Mouse (Mus musculus): ENCODE measurements around the gene Bicra. TPM values are rescaled to one million over a fixed set of nuclear protein-coding genes. Genes with fewer than 3 reads are reported as not detected.

Bicra gene
- total RNA-seq, 2 experiments from 2014 or later = 13.4 to 14.1 TPM

DNA sequence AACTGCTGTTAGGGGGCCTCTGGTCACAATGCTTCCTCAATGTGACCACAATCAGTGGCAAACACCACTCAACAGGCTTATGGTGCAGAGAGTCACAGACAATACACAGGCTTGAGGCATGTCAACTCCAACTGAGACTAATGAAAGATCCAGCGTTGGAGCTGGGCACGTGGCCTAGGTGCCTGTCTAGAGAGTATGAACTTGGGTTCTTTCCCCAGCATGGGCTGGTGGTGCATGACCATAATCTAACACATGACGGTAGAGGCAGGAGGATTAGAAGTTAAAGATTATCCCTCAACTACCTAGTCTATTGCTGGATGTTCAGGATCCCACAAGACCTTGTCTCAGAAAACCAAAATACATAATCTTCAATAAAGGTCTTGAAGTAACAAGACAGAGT is 56.0 kb downstream of the Bicra start:
- intact Hi-C loops (cut with DNase I) = loop anchor here (2.0 kb wide), 1 partner anchor 29 kb away; no protein-coding TSS in a partner anchor

DNA sequence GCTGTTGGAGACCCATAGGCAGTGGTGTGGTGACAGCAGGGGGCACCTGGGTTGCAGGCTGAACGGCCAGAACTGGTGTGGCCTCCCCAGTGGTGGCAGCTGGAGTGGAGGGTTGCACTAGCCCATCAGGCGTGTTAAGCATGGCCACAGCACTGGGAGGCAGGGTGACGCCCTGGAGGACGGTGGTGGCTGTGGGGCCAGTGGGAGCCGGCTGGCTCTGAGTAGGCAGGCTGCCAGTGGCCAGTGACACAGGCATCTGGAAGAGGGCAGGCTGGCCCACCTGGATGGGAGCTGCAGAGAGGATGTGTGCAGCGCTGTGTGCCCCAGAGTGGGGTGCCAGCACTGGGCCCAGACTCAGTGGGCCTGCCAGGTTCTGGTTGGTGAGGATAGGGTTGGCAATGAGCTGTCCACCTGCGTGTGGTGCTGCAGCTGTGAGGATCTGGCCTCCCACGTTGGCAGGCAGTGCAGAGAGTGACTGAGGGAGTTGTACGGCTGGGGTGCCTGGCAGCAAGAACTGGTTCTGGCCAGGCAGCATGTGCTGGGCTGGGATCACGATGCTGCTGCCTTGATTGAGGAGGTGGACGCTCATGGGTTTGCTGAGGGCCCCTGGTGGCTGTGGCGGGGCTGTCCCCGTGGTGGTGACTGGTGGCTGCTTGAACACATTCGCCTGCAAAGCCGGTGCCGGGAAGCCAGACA is 59.9 kb downstream of the Bicra start:
- intact Hi-C loops (cut with DNase I) = no loop called here
- no peak for DNase-seq (ENCODE audit: extremely low spot score in 1 of 2, low spot score in 2 of 2)

More for the DNA sequence above, 56.0 kb downstream of the Bicra start:
- DNase-seq (ENCODE audit: extremely low spot score in 1 of 2, low spot score in 2 of 2) = no peak

DNA sequence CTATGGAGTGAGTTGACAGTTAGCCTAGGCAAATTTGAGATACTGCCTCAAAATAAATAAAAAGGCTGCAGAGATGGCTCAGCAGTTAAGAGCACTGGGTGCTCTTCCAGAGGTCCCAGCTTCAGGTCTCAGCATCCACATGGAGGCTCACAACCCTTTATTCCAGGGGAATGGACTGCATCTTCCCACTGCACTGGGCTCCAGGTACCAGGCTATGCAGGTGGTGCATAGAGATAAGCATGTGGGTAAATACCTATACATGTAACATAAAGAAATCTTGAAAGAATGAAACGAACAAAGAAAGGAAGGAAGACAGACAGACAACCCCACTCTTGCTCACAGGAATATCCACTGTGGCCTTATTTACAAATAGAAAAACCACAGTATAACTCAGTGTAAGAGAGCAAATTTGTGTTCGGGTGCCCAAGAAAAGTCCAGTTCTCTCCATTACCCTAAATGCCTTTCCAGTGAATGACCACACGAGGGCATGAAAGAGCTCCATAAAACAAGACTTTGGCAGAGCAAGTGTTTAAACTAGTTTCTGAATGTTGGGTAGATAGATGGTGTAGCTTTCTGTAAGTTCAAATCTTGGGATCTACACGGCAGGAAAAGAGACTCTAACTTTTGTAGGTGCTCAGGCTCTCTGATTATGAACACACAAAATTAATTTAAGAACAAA is 64.9 kb downstream of the Bicra start:
- DNase-seq (ENCODE audit: extremely low spot score in 1 of 2, low spot score in 2 of 2) = no peak
- intact Hi-C loops (cut with DNase I) = loop anchor here (2.0 kb wide), 1 partner anchor 64 kb away; the partner anchor contains the start of gene Bicra

DNA sequence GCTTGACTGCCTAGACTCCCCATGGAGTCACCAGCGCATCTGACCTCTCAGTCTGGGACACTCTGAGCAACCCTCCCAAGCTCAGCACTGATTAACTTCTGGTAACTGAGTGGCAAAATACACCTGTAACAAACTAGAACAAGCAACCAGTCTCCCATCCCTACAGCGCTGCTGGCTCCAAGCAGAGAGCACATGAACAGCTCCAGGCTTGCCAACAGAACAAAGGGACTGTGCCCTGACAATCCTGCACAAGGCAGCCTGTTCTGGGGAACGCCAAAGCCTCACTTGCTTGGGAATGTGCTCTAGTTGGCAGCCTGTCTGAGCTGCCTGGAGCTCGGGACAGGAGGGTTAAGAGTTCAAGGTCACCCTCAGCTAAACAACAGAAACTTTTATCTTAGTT is 66.2 kb downstream of the Bicra start:
- intact Hi-C loops (cut with DNase I) = no loop called here
- DNase-seq (ENCODE audit: extremely low spot score in 1 of 2, low spot score in 2 of 2) = no peak

DNA sequence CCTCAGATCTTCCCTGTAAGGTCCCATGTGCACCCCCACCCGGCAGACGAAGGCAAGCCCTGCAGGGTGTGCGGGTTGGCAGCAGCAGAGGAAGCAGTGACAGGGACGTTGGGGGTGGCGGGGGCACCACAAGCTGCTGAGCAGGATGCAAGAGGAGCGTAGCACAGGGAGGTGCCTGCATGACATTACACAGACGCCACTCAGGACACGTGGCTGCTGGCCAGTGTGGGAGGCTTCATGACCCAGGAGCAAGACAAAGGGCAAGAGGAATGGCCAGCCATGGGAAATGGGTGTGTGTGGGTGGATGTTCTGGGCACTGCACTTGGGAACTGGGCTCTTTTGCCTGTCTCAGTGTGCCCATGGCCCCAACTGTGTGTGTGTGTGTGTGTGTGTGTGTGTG is 67.5 kb downstream of the Bicra start:
- peak in 1 of 2 experiments; percentile 58 for DNase-seq (ENCODE audit: extremely low spot score in 1 of 2, low spot score in 2 of 2)
- intact Hi-C loops (cut with DNase I) = no loop called here

DNA sequence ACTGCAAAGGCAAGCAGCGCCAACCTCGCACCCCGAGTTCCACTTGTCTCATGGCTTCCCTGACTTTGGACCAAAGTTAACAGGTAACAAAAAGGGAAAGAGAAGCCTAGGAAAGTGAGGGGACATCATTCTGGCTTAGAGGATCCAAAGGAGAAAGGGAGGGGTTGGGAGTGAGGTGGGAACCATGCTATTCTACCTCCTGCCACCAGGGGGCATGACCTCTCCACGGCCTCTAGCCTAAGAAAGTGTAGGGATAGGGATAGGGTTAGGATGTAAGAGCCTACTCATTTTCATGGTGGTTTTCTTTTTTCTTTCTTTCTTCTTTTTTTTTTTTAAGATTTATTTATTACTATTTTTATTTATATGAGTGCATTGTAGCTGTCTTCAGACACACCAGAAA is 71.8 kb downstream of the Bicra start:
- no peak for DNase-seq (ENCODE audit: extremely low spot score in 1 of 2, low spot score in 2 of 2)
- intact Hi-C loops (cut with DNase I) = no loop called here

DNA sequence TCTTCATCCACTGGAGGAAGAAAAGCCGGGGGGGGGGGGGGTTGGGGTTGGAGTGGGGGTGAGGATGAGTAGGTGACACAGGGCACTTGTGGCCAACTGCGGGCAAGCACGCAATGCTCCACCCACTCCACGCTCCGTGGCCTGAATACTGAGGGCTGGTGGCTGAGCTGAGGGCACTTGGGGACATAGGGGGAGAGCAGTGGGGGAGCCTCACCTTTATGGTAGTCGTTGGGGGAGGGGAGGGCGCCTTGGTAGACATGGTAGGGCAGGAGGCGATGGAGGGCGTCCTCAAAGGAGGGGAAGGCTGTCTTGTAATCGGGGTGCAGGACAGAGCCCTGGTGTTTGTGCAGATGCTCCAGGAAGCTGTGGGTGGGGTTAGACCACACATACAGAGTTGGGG is 72.3 kb downstream of the Bicra start:
- intact Hi-C loops (cut with DNase I) = no loop called here
- DNase-seq (ENCODE audit: extremely low spot score in 1 of 2, low spot score in 2 of 2) = peak in 1 of 2 experiments; percentile 58

DNA sequence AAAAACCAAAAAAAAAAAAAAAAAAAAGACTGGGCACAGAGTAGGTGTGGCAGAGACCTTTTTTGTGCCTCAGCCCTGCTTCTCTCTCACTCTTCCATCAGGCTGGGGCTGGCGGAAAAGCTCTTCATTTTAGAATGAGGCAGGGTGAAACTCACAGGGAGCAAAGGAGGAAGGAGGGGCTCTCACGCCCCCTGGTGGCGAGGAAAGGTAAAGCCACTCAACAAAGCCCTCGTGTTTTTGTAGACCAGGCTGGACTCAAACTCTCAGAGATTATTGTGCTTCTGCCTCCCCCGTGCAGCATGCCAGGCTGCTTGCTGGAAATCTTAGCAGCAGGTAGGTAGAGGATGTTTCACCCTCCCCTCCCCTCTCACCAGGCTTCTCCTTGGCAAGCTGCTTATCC is 73.0 kb downstream of the Bicra start:
- peak in 1 of 2 experiments; percentile 69 for DNase-seq (ENCODE audit: extremely low spot score in 1 of 2, low spot score in 2 of 2)
- intact Hi-C loops (cut with DNase I) = no loop called here

DNA sequence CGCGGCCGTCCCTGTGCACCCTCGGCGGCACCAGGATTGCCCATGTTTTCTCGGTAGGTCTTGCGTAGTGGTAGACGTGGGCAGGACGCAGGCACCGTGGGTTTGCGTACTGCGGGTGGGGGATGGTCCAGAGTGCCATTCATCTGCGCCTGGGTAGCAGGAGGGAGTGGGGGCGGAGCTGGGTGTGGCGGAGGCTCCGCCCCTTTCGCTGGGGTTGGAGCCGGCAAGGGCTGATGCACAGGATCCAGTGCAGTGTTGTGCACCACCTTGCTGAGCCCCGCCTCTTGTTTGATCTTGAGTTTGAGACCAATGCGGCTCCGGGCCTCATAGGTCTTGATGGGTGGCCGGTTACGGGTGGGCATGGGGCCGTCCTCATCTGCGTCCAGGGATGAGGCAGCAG is 75.5 kb downstream of the Bicra start:
- intact Hi-C loops (cut with DNase I) = no loop called here
- no peak for DNase-seq (ENCODE audit: extremely low spot score in 1 of 2, low spot score in 2 of 2)

DNA sequence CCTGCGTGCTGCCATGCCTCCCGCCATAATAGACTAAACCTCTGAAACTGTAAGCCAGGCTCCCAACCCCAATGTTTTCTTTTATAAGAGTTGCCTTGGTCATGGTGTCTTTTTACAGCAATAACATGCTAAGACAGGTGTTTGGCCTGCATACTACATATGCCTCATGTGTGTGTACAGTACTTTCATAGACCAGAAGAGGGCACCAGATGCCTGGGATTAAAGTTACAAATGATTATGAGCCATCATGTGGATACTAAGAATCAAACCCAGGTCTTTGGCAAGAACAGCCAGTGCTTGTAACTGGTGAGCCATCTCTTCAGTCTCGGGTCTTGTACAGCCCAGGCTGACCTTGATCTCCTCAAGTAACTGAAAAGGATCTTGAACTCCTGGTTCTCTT is 78.0 kb downstream of the Bicra start:
- intact Hi-C loops (cut with DNase I) = no loop called here
- DNase-seq (ENCODE audit: extremely low spot score in 1 of 2, low spot score in 2 of 2) = no peak

DNA sequence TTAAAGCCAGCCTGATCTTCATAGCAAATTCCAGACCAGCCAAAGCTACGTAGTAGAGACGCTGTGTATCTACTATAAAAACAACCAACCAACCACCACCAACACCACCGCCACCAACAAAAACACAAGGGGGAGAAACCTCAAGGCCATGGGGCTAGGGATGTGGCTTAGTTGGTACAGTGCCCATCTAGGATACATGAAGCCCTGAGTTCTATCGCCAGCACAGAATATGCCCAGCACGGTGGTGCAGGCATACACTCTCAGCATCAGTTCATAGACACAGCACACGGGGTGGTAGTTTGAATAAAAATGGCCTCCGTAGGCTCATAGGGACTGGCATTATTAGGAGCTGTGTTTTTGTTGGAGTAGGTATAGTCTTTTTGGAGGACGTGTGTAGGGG is 79.4 kb downstream of the Bicra start:
- DNase-seq (ENCODE audit: extremely low spot score in 1 of 2, low spot score in 2 of 2) = no peak
- intact Hi-C loops (cut with DNase I) = no loop called here

DNA sequence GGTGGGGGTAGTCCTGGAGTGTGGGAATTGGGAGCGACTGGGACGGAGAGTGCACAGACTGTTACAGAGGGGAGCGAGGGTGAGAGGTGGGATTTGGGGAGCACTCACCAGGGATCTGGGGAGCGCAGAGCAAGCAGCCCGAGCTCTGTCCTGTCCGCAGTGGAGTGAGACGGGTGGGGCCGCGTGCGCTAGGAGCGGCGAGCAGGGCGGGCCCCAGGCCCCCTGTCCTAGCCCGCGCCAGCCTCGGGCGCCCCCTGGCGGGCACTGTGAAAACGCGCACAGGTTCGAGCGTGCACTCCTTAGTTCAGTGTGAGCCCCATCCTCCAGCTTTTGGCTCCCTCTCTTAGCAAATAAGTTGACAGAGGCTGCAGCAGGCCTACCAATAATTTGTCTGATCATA is 80.4 kb downstream of the Bicra start, which contains the start of gene Ehd2:
Ehd2 (minus strand) TSS at position 256 of the 400 bp plus-strand sequence.
- DNase-seq (ENCODE audit: extremely low spot score in 1 of 2, low spot score in 2 of 2) = peak in 1 of 2 experiments; percentile 80
- intact Hi-C loops (cut with DNase I) = no loop called here

DNA sequence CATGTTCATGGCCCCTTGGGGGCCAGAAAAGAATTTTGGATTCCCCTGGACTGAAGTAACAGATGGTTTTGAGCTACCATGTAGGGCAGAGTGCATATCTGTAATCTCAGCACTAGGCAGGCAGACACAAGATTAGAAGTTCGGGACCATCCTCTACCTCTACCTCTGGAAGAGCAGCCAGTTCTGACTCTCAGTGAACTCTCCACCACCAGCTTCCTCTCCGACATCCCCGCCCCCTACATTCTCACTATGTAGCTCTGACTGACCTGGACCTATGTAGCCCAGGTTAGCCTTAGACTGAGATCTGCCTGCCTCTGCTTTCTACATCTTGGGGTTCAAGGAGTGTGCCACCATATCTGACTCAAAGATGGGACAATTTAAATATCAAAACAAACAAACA is 81.2 kb downstream of the Bicra start:
- intact Hi-C loops (cut with DNase I) = no loop called here
- no peak for DNase-seq (ENCODE audit: extremely low spot score in 1 of 2, low spot score in 2 of 2)

DNA sequence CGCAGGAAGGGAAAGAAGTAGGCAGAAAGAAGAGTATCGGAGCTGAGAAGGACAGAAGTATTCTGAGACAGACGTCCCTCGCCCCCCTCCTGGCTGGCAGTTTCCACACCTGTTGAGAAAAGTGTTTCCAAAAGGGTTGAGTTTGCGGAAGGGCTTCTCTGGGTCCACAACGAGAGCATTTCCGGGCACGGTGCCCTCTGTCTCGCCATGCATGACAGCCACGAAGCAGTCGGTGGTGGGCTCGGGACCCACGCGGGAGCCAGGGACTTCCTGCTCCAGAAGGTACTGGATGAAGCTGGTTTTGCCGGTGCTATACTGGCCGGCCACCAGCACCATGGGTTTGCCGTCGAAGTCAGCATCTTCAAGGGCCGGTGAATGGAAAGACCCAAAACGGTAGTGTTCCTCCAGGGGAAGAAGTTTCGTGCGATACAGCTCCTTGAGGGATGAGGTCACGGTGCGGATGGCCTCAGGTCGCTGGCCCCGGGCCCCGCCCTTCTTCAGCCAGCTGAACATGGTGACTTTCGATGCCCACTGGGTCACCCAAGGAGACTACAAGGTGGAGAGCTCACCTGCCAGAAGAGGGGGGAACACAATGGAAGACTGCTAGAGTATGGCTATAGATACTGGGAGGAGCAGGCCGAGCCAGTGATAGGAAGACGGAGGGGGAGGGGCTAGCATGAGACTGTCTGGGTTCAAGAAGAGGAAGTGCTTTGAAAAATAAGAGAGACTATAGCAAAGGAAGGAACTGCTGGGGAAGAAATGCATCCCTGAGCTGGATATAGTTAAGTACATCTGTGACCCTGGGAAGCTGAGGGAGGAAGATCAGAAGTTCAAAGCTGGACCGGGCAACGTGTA is 83.7 kb downstream of the Bicra start:
- DNase-seq (ENCODE audit: extremely low spot score in 1 of 2, low spot score in 2 of 2) = no peak
- intact Hi-C loops (cut with DNase I) = no loop called here

DNA sequence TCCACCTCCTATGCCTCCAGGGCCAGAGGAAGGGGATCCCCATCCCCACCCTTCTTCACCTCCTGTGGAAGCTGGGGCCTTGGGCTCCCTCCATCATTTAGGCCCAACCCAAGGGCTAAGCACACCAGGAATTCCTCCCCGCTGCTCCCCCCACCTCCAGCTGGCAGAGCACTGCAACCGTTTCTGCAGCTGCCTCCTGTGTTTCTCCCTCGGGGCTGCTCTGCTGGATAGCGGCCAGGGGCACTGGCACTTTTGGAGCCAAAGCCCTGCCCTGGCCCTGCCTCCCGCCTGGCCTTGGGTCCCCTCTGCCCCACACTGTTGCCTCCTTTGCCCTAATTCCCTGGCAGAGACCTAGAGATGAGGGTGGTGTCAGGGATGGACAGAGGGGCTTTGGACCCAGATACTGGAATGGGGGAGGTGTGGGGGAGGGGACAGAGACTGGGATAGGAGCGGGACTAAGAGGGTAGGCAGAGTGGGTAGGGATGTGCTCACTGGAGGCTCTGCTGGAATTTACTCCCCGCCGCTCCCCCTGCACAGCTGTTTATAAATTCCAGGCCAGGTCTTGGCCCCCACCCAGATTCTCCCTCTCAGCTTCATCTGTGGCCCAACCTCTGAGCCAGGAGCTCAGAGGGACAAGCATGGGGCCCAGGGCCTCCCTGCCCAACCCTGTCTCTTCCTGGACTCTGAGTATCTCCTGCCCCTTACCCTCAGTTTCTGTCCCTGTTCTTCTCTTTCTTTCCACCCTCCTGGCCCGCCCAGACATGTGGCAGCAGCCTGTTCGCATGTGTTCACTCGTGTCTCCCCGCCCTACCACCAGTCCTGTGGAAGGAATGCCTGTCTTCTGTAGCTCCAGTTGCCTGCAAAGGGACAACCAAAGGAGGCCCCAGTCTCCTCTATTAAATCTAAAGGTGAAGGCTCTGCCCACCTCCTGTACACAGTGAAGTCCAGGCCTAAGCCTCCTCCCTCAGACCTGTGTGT is 85.1 kb downstream of the Bicra start:
- intact Hi-C loops (cut with DNase I) = no loop called here
- DNase-seq (ENCODE audit: extremely low spot score in 1 of 2, low spot score in 2 of 2) = peak in 1 of 2 experiments; percentile 87

DNA sequence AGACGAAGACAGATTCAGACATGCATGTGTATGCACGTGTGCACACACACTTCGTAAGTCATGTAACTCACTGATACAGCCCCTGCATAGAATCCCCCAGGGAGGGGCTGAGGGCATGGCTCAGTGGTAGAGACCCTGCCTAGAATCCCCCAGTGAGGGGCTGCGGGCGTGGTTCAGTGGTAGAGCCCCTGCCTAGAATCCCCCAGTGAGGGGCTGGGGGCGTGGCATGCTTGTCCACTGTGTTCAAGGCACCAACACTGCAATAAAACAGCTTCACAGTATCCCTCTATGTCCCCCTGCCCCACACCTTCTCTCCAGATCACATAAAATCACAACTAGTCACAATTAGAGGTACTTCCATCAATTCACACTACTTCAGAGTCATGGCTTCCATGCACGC is 85.9 kb downstream of the Bicra start:
- no peak for DNase-seq (ENCODE audit: extremely low spot score in 1 of 2, low spot score in 2 of 2)
- intact Hi-C loops (cut with DNase I) = no loop called here

DNA sequence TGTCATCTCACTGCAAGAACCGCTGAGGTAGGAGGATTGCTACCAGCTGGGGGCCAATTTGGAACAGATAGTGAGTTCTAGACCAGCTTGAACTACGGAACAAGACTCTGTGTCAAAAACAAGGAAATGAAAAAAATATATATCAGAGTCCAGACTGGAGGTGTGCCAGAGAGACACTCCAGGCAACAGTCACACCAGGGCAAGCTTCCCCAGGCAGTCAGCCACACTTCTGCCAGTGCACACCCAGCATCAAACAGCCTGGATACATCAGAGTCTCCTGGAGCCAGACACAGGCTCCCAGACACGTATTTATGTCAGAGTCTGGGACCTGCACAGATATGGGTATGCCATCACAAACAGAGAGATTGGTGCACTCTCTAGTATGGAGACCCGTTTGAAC is 86.5 kb downstream of the Bicra start:
- intact Hi-C loops (cut with DNase I) = no loop called here

DNA sequence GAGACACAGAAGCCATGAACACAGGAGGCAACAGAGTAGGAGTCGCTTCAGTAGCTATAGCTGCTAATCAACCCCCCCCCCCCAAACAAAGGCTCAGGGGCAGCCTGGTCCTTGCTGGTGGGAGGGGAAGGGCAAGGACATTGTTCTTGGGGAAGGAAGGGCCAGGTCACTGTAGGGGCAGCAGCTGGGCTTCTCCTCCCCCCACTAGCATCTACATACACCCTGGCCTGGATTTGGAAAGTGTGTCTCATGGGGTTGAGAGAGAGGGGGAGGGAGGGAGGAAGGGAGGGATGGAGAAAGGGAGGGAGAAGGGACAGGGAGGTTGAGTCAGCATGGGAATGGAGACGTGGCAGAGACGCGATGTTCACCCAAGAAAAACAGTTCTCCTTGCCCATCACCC is 87.0 kb downstream of the Bicra start:
- no peak for DNase-seq (ENCODE audit: extremely low spot score in 1 of 2, low spot score in 2 of 2)
- intact Hi-C loops (cut with DNase I) = no loop called here

More for the DNA sequence above, 86.5 kb downstream of the Bicra start:
- DNase-seq (ENCODE audit: extremely low spot score in 1 of 2, low spot score in 2 of 2) = no peak
